Mouse (Mus musculus): ENCODE measurements around the gene Trpm5. TPM values are rescaled to one million over a fixed set of nuclear protein-coding genes. Genes with fewer than 3 reads are reported as not detected.
A peak's percentile ranks its signal among the peaks of the same experiment; 100 is the strongest.

Gene Trpm5
- polyA plus RNA-seq, 1 experiment from 2014 or later: 0.78 TPM

- no peaks in the 10 kb centered on the region for H3K9me3 ChIP-seq (replicated peaks; ENCODE audit: control insufficient read depth, low read length)
- H3K4me2 ChIP-seq (ENCODE audit: low read depth, low read length): peak overlapping the region; percentile 90
- peaks cover 15% of the 10 kb centered on the region for H3K4me1 ChIP-seq (ENCODE audit: control insufficient read depth, low read depth, low read length)
- peak overlapping the region; percentile 76 for H3K9ac ChIP-seq (ENCODE audit: low read depth, low read length)
- WGBS (ENCODE audit: insufficient replicate concordance): 87% methylated on average over 10 of the region's 10 CpGs
- no peaks in the 10 kb centered on the region for H3K27me3 ChIP-seq (ENCODE audit: control insufficient read depth, insufficient read depth, low read depth, low read length)
- peak overlapping the region; percentile 81 for H3K4me3 ChIP-seq (ENCODE audit: low read depth, low read length)
- no peak overlapping the region for H3K27ac ChIP-seq (ENCODE audit: low read length)
- ATAC-seq (ENCODE audit: low read depth): no peak
- H3K36me3 ChIP-seq (ENCODE audit: control insufficient read depth, insufficient read depth): peaks cover 2% of the 10 kb centered on the region; the same call in 1 of the 2 replicates
Observed at GRCm38 (mm10) chr7:143070506-143071070, 23.9 kb downstream of the Trpm5 start.

GRCm38 (mm10) chr7:143069751-143070400, 24.6 kb downstream of the Trpm5 start:
- peaks cover 6% of the 10 kb centered on the region for H3K36me3 ChIP-seq (ENCODE audit: control insufficient read depth, insufficient read depth)
- peak overlapping the region; percentile 81 for H3K4me3 ChIP-seq (ENCODE audit: low read depth, low read length)
- H3K27ac ChIP-seq (ENCODE audit: low read length): peak overlapping the region; percentile 74
- H3K9me3 ChIP-seq (replicated peaks; ENCODE audit: control insufficient read depth, low read length): no peaks in the 10 kb centered on the region
- peak overlapping the region; percentile 90 for H3K4me2 ChIP-seq (ENCODE audit: low read depth, low read length)
- peak; percentile 1; the same call in 1 of the 2 replicates for ATAC-seq (ENCODE audit: low read depth)
- peaks cover 15% of the 10 kb centered on the region for H3K4me1 ChIP-seq (ENCODE audit: control insufficient read depth, low read depth, low read length)
- no peaks in the 10 kb centered on the region for H3K27me3 ChIP-seq (ENCODE audit: control insufficient read depth, insufficient read depth, low read depth, low read length)
- H3K9ac ChIP-seq (ENCODE audit: low read depth, low read length): peak overlapping the region; percentile 76
- WGBS (ENCODE audit: insufficient replicate concordance): 8% methylated on average over 30 of the region's 30 CpGs

GRCm38 (mm10) chr7:143068882-143069591, 25.4 kb downstream of the Trpm5 start, which contains the start of gene Tssc4:
Gene Tssc4 (plus strand): TSS chr7:143069249.
- under 1% methylated on average over 51 of the region's 51 CpGs for WGBS (ENCODE audit: insufficient replicate concordance)
- Histone ChIP-seq H3K4me2 (ENCODE audit: low read depth, low read length) (peak within 1 kb of the TSS; percentile 90), H3K9me3 (replicated peaks; ENCODE audit: control insufficient read depth, low read length) (no peaks in the 10 kb centered on the region), H3K4me3 (ENCODE audit: low read depth, low read length) (peak within 1 kb of the TSS; percentile 81), H3K27ac (ENCODE audit: low read length) (peak within 1 kb of the TSS; percentile 74), H3K4me1 (ENCODE audit: control insufficient read depth, low read depth, low read length) (peaks cover 15% of the 10 kb centered on the region), H3K9ac (ENCODE audit: low read depth, low read length) (peak within 1 kb of the TSS; percentile 76), H3K36me3 (ENCODE audit: control insufficient read depth, insufficient read depth) (peaks cover 14% of the 10 kb centered on the region), H3K27me3 (ENCODE audit: control insufficient read depth, insufficient read depth, low read depth, low read length) (no peaks in the 10 kb centered on the region)
- ATAC-seq (ENCODE audit: low read depth): peak; percentile 96

GRCm38 (mm10) chr7:143068316-143068881, 26.0 kb downstream of the Trpm5 start:
- H3K27me3 ChIP-seq (ENCODE audit: control insufficient read depth, insufficient read depth, low read depth, low read length): no peaks in the 10 kb centered on the region
- peaks cover 15% of the 10 kb centered on the region for H3K4me1 ChIP-seq (ENCODE audit: control insufficient read depth, low read depth, low read length)
- peak overlapping the region; percentile 74 for H3K27ac ChIP-seq (ENCODE audit: low read length)
- H3K36me3 ChIP-seq (ENCODE audit: control insufficient read depth, insufficient read depth): peaks cover 15% of the 10 kb centered on the region
- 57% methylated on average over 13 of the region's 13 CpGs for WGBS (ENCODE audit: insufficient replicate concordance)
- peak overlapping the region; percentile 81 for H3K4me3 ChIP-seq (ENCODE audit: low read depth, low read length)
- no peak for ATAC-seq (ENCODE audit: low read depth)
- peak overlapping the region; percentile 90 for H3K4me2 ChIP-seq (ENCODE audit: low read depth, low read length)
- peak overlapping the region; percentile 76 for H3K9ac ChIP-seq (ENCODE audit: low read depth, low read length)
- no peaks in the 10 kb centered on the region for H3K9me3 ChIP-seq (replicated peaks; ENCODE audit: control insufficient read depth, low read length)

GRCm38 (mm10) chr7:143067897-143068296, 26.5 kb downstream of the Trpm5 start:
- no peak overlapping the region for H3K9ac ChIP-seq (ENCODE audit: low read depth, low read length)

GRCm38 (mm10) chr7:143067469-143067868, 27.0 kb downstream of the Trpm5 start:
- H3K27me3 ChIP-seq (ENCODE audit: control insufficient read depth, insufficient read depth, low read depth, low read length): no peaks in the 10 kb centered on the region
- H3K4me2 ChIP-seq (ENCODE audit: low read depth, low read length): no peak overlapping the region
- peaks cover 23% of the 10 kb centered on the region for H3K36me3 ChIP-seq (ENCODE audit: control insufficient read depth, insufficient read depth)
- H3K4me1 ChIP-seq (ENCODE audit: control insufficient read depth, low read depth, low read length): peaks cover 15% of the 10 kb centered on the region
- H3K4me3 ChIP-seq (ENCODE audit: low read depth, low read length): no peak overlapping the region
- no peak overlapping the region for H3K27ac ChIP-seq (ENCODE audit: low read length)
- no peak for ATAC-seq (ENCODE audit: low read depth)
- H3K9ac ChIP-seq (ENCODE audit: low read depth, low read length): no peak overlapping the region
- no peaks in the 10 kb centered on the region for H3K9me3 ChIP-seq (replicated peaks; ENCODE audit: control insufficient read depth, low read length)
- 68% methylated on average over 2 of the region's 2 CpGs for WGBS (ENCODE audit: insufficient replicate concordance)

More at GRCm38 (mm10) chr7:143067897-143068296, 26.5 kb downstream of the Trpm5 start:
- no peaks in the 10 kb centered on the region for H3K9me3 ChIP-seq (replicated peaks; ENCODE audit: control insufficient read depth, low read length)
- no peak for ATAC-seq (ENCODE audit: low read depth)
- H3K4me2 ChIP-seq (ENCODE audit: low read depth, low read length): no peak overlapping the region
- H3K36me3 ChIP-seq (ENCODE audit: control insufficient read depth, insufficient read depth): peaks cover 20% of the 10 kb centered on the region
- peaks cover 15% of the 10 kb centered on the region for H3K4me1 ChIP-seq (ENCODE audit: control insufficient read depth, low read depth, low read length)
- H3K4me3 ChIP-seq (ENCODE audit: low read depth, low read length): no peak overlapping the region
- no peak overlapping the region for H3K27ac ChIP-seq (ENCODE audit: low read length)
- no peaks in the 10 kb centered on the region for H3K27me3 ChIP-seq (ENCODE audit: control insufficient read depth, insufficient read depth, low read depth, low read length)
- 72% methylated on average over 3 of the region's 3 CpGs for WGBS (ENCODE audit: insufficient replicate concordance)

GRCm38 (mm10) chr7:143065692-143066091, 28.8 kb downstream of the Trpm5 start:
- Histone ChIP-seq H3K27ac (ENCODE audit: low read length) (no peak overlapping the region), H3K4me1 (ENCODE audit: control insufficient read depth, low read depth, low read length) (peaks cover 17% of the 10 kb centered on the region), H3K4me2 (ENCODE audit: low read depth, low read length) (no peak overlapping the region), H3K36me3 (ENCODE audit: control insufficient read depth, insufficient read depth) (peaks cover 23% of the 10 kb centered on the region), H3K4me3 (ENCODE audit: low read depth, low read length) (no peak overlapping the region), H3K9ac (ENCODE audit: low read depth, low read length) (no peak overlapping the region), H3K27me3 (ENCODE audit: control insufficient read depth, insufficient read depth, low read depth, low read length) (no peaks in the 10 kb centered on the region), H3K9me3 (replicated peaks; ENCODE audit: control insufficient read depth, low read length) (no peaks in the 10 kb centered on the region)
- no peak for ATAC-seq (ENCODE audit: low read depth)
- WGBS (ENCODE audit: insufficient replicate concordance): 76% methylated on average over 2 of the region's 2 CpGs

GRCm38 (mm10) chr7:143064226-143064625, 30.2 kb downstream of the Trpm5 start:
- H3K36me3 ChIP-seq (ENCODE audit: control insufficient read depth, insufficient read depth): peaks cover 23% of the 10 kb centered on the region
- WGBS (ENCODE audit: insufficient replicate concordance): 75% methylated on average over 6 of the region's 6 CpGs
- no peaks in the 10 kb centered on the region for H3K27me3 ChIP-seq (ENCODE audit: control insufficient read depth, insufficient read depth, low read depth, low read length)
- H3K4me1 ChIP-seq (ENCODE audit: control insufficient read depth, low read depth, low read length): peaks cover 17% of the 10 kb centered on the region
- ATAC-seq (ENCODE audit: low read depth): no peak
- H3K9me3 ChIP-seq (replicated peaks; ENCODE audit: control insufficient read depth, low read length): no peaks in the 10 kb centered on the region
- H3K4me2 ChIP-seq (ENCODE audit: low read depth, low read length): no peak overlapping the region
- no peak overlapping the region for H3K27ac ChIP-seq (ENCODE audit: low read length)
- H3K9ac ChIP-seq (ENCODE audit: low read depth, low read length): no peak overlapping the region
- no peak overlapping the region for H3K4me3 ChIP-seq (ENCODE audit: low read depth, low read length)

Measured in liver, embryonic 16.5 days (tissue).